26 mouse cellular contexts compared by ENCODE assay signal in genomic region chr4:152043171-152043570, GRCm38 (mm10). TPM values are rescaled to one million over a fixed set of nuclear protein-coding genes. Genes with fewer than 3 reads are reported as not detected.
"Had no signal": no experiment of that assay in that cellular context is flagged by ENCODE, and none has a peak within 500 bp of the region (broad histone marks: within the 10 kb centered on the region; RNA-seq: fewer than 3 reads in every experiment).

No protein-coding gene starts in this region.

- H3K4me2 ChIP-seq: heart, embryonic 12.5 days; hindbrain, embryonic 12.5 days; hindbrain, embryonic 14.5 days; intestine, embryonic 15.5 days; limb, embryonic 13.5 days; limb, embryonic 15.5 days; liver, embryonic 13.5 days had no signal

- H3K27ac ChIP-seq: gastrocnemius, adult 2 months; heart, embryonic 10.5 days; hindbrain, embryonic 10.5 days; hindbrain, embryonic 12.5 days; hindbrain, embryonic 14.5 days; intestine, embryonic 15.5 days; limb, embryonic 13.5 days; limb, embryonic 15.5 days; liver, embryonic 13.5 days had no signal

- H3K9me3 ChIP-seq: heart, embryonic 10.5 days; heart, embryonic 12.5 days; hindbrain, embryonic 10.5 days; hindbrain, embryonic 12.5 days; intestine, embryonic 15.5 days; limb, embryonic 13.5 days; limb, embryonic 15.5 days; liver, embryonic 13.5 days had no signal

- H3K4me3 ChIP-seq: gastrocnemius, adult 2 months; heart, embryonic 10.5 days; heart, embryonic 12.5 days; hindbrain, embryonic 10.5 days; hindbrain, embryonic 12.5 days; intestine, embryonic 15.5 days; limb, embryonic 13.5 days; limb, embryonic 15.5 days; liver, embryonic 13.5 days had no signal

- ATAC-seq: hindbrain, embryonic 16.5 days; inflammation-experienced regulatory T-cells, adult 6 months; intestine, embryonic 15.5 days; intestine, postnatal 0 days had no signal

- H3K9ac ChIP-seq: heart, embryonic 12.5 days; hindbrain, embryonic 12.5 days; hindbrain, embryonic 14.5 days; intestine, embryonic 15.5 days; limb, embryonic 13.5 days; limb, embryonic 15.5 days; liver, embryonic 13.5 days had no signal

- DNase-seq: gastrocnemius, adult 2 months; gastrocnemius, postnatal 10 days; gastrocnemius, postnatal 25 days; heart, adult 18-20 months; heart, postnatal 10 days; heart, postnatal 4 days; kidney, adult 18-20 months; kidney, adult 8-10 months; kidney, postnatal 36 days; layer of hippocampus, adult 9-11 months; layer of hippocampus, postnatal 36 days; left cerebral cortex, postnatal 4 days; liver, embryonic 13.5 days had no signal

- H3K27me3 ChIP-seq: heart, embryonic 12.5 days; hindbrain, embryonic 12.5 days; intestine, embryonic 15.5 days; limb, embryonic 13.5 days; limb, embryonic 15.5 days; liver, embryonic 13.5 days had no signal

RNA-seq across cellular contexts. Expression of gene Tas1r1, which starts 4.8 kb away (rescaled TPM):
- total RNA-seq: heart, adult 8-10 months; liver, adult 2 months had no signal
- polyA plus RNA-seq: inflammation-experienced regulatory T-cells, adult 6 months; liver, adult 2 months had no signal
